Mouse (Mus musculus) G1E (cell line): ENCODE results near the gene Ppm1b.

Experiments
- CTCF ChIP-seq: IDR thresholded peaks from 2 replicates; pipeline ENCODE4 v1.5.1; 2012; ENCODE audit warnings: low read depth, low read length, inconsistent platforms, mixed read lengths
- GATA1 ChIP-seq: IDR thresholded peaks from 2 replicates; pipeline ENCODE4 v1.6.1; 2012; ENCODE audit warnings: borderline replicate concordance, low read length, inconsistent platforms, mixed read lengths
- TAL1 ChIP-seq: conservative IDR thresholded peaks from 2 replicates; pipeline ENCODE4 v1.6.1; 2012; ENCODE audit warnings: low read depth, low read length, inconsistent platforms, mixed read lengths

DNA sequence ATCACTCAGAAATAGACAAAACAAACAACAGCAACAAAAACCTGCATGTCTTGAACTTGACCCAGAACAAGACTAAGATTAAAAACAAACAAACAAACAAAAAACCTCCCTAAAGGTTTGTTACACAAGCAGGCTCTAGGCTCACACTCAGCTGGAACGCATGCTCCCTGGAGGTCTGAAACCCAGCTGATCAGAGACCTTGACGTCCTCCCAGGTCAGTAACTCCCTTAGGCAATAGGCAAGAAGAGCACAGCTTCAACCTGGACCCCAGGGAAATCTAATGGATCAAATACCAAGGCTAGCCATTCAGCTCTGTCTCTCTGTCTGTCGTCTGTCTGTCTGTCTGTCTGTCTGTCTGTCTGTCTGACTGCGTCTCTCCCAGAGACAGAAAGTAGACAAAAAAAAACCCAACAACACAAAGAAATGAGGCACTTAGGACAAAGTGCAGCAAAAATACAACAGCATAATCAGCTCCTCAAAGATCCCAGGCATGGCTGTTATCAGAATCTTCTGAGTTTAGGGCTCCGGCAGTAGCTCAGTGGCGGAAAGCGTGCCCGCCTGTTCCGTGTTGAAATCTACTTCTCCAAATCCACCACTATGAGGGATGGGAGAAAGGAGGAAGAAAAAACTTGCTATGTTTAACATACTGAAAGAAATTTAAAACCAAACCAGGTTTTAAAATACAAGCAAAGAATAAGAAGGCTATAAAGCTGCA is 16.4 kb upstream of the Ppm1b start:
- no peak for TF ChIP-seq CTCF
- TF ChIP-seq GATA1, result no peak
- TF ChIP-seq TAL1, result no peak
